Mouse (Mus musculus): ENCODE data around the gene Pfdn2.

The Pfdn2 gene

DNA sequence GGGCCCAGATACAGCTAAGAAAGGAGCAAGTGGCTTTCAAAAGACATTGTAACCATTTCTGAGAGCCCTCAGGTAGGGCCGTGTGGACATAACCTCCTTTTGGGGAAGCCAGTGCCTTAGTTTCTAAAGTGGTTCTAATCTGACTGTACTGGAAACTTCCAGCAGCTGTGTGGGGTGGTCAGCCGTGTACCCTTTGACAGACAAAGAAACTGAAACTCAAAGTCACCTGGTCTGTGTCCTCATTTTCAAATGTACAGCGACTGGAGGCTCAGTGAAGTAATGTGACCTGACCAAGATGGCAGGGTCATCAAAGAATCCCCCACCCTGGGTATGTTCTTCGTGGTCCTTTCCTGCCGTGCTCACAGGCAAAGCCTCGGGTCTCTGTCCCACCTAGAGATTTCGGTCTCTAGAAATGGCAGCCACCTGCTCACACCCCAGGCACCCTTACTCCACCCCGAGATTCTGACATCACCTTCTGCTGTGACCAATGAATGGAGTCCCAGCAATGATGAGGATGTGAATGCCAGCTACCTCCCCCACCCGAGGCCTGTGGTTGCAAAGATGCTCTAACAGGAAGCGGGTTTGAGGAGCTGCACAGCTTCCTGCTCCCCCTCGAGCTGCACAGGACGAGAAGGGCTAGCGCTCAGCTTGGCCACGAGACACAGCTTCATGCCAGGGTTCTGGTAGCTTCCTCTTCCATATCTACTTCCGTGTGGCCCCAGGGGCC lies 43.1 kb downstream of the Pfdn2 start, which contains the start of gene Arhgap30:
TSS of gene Arhgap30 (plus strand) at position 579 of the 727 bp plus-strand sequence.
- in situ Hi-C loops (cut with MboI; ENCODE audit: unreplicated experiment in 2 of 2) = no loop called here

DNA sequence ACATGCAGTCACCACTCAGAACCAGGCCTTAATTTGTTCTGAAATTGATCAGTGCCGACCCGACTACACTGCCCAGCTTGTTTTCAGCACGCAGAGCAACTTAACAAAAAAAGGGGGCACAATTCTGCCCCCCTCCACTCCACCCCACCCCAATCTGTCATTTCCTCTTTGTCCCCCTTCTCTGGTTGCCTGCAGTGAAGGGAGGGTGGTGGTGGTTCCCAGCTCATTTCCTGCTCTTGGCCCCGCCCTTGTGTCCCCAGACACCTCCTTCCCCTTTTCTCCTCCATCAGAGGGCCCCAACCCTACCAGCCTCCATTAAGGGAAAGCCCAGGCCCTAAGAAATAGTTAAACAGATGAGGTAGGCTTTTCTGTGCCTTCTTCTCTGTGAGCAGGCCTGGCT lies 44.6 kb downstream of the Pfdn2 start:
- in situ Hi-C loops (cut with MboI; ENCODE audit: unreplicated experiment in 2 of 2) = no loop called here

DNA sequence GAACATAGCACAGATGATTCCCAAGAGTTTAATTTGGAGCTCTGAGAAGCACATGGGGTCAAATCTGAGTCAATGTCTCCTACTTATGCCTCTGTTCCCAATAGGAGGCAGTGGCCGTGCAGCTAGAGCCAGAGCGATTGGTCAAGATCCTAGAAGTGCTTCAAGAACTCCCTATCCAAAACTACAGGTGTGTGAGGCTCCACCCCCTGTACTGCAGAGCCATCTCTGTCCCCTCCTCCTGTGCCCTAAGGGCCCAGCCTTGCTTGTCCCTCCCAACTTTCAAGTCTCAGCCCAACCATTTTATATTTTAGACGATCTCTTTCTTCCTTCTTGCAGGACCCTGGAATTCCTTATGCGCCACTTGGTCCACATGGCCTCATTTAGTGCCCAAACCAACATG lies 56.4 kb downstream of the Pfdn2 start:
- in situ Hi-C loops (cut with MboI; ENCODE audit: unreplicated experiment in 2 of 2) = no loop called here

DNA sequence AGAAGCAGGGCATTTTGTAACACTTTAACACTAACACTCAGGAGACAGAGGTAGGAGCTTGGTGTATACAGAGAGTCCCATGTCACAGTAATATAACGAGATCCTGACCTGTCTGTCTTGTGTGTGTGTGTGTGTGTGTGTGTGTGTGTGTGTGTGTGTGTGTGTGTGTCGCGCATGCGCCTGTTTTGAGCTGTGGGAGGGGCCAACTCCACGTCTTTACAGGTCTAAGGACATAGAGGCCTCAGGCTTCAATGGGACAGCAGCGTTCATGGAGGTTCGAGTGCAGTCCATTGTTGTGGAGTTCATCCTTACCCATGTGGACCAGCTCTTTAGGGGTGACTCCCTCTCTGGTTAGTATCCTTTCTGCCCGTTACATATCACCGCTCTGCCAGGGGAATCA lies 57.5 kb downstream of the Pfdn2 start:
- in situ Hi-C loops (cut with MboI; ENCODE audit: unreplicated experiment in 2 of 2) = no loop called here

DNA sequence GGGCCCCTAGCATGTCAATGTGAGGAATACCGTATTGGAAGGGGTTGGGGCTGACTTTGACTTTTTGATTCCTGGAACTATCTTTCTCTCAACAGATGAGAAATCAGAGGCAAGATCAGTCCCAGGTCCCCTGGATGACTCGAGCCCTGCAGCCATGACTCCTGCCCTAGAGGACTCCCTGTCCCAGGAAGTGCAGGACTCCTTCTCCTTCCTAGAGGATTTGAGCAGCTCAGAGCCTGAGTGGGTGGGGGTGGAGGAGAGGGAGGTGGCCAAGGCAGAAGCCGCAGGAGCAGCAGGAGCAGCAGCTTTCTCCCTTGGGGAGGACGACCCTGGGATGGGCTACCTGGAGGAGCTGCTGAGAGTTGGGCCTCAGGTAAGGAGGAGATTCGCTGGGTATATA lies 61.8 kb downstream of the Pfdn2 start:
- in situ Hi-C loops (cut with MboI; ENCODE audit: unreplicated experiment in 2 of 2) = no loop called here
